Mouse (Mus musculus) cerebellum, adult 9-10 months (tissue): ENCODE data around the gene Zfp617.
"Not testable (repeated sequence)": the region's sequence is repeated elsewhere in the genome, so short reads cannot be mapped to it uniquely, and the experiment has no call there.

ENCODE experiments used
- DNase-seq: peaks from one replicate; pipeline ENCODE4 v3.0.0; 2022

Zfp617 gene

DNA sequence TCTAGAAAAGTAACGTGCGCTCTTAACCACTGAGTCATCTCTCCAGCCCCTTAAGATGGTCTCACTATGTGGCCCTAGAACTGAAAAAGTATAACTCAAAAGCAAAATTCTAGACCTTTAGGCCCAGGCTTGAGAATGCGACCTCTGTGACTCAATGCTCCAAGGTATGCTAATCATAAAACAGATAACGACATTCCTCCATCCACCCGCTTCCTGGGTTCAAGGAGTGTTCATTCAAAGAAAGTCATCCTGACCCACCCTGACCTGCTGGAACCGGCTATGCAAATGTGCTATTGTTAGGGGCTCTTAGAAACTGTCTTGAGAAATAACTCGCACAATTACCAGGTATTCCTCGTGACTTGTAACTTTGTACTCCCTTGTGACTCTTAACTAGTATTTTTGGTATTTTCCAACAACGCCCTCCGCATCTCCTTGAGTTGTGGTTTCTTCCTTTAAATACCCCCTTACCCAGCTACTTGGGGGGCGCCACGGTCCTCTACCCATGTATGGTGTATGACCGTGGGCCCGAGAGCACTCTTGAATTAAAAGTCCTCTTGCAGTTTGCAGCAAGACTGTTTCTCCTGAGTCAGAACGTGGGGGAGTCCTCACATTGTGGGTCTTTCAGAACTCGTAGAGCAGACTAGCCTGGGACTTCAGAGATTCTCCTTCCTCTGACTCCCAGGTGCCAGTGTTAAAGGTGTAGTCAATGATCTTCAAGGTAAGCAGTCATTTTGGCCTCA, 44.7 kb downstream of the Zfp617 start:
- not testable (repeated sequence) for DNase-seq

DNA sequence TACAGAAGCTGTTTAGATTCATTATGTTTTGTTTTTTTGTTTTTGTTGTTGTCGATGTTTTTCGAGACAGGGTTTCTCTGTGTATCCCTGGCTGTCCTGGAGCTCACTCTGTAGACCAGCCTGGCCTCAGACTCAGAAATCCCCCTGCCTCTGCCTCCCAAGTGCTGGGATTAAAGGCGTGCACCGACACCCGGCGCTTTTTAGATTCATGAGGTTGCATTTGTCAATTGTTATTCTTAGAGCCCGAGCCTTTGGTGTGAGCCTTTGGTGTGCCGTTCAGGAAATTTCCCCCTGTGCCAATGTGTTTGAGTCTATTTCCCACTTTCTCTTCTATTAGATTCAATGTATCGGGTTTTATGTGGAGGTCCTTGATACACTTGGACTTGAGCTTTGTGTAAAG, 46.2 kb downstream of the Zfp617 start:
- DNase-seq: no peak

DNA sequence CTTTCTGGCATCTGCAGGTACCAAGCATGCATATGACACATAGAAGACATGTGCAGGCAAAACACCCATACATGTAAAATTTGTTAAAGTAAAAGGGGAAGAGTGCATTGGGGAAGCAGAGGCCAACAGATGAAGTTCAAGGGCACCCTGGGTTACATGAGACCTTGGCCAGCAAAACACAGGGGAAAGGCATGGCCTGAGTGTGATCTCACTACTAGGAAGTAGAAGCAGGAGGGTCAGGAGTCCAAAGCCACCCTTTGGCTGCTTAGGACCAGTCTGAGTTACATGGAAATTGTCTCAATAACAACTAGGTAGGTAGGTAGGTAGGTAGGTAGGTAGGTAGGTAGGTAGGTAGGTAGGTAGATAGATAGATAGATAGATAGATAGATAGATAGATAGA, 52.0 kb downstream of the Zfp617 start:
- DNase-seq: no peak

DNA sequence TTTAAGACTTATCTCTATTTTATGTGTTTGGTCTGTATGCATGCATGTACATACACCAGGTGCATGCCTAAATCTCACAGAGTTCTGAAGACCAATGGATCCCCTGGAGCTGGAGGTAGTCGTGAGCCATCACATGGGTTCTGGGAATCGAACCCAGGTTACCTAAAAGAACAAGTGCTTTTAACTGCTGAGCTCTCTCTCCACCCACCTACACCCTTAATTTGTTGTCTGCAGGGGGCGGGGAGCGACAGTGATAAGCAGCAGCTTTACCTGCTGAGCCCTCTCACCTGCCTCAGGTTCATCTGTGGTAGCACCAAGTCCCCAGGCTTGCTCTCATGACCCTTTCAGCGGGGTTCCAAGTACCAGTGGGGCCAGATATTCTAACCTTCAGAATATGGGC, 53.4 kb downstream of the Zfp617 start:
- DNase-seq: no peak

DNA sequence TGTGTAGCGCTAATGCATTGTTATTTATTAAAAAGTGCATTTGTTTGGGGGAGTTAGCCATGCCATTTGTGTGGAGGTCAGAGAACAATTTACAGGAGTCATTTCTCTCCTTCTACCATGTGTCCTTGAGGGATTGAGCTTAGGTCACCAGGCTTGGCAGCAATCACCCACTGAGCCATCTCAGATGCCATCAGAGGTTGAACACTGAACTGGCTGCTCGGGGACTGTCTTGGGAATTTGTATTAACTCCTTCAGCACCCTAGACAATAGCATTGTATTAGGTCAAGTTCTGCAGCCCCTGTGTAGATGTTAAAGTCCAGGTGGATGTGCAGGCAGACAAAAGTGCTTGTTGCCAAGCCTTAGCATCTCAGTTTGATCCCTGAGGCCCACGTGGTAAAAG, 55.6 kb downstream of the Zfp617 start:
- no peak for DNase-seq

DNA sequence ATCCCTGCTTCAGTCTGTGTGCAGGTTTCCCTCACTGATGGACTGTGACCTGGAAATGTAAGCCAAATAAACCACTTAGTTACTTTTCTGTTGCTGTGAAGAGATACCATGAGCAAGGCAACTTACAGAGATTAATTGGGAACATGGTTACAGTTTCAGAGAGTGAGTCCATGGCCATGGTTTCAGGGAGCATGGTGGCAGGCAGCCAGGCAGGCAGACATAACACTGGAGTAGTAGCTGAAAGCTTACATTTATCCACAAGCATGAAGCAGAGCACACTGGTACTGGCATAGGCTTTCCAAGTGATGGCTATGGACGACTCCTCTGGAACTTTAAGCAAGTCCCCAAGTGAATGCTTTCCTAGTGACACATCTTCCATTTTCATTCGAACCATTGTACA, 56.7 kb downstream of the Zfp617 start:
- no peak for DNase-seq

DNA sequence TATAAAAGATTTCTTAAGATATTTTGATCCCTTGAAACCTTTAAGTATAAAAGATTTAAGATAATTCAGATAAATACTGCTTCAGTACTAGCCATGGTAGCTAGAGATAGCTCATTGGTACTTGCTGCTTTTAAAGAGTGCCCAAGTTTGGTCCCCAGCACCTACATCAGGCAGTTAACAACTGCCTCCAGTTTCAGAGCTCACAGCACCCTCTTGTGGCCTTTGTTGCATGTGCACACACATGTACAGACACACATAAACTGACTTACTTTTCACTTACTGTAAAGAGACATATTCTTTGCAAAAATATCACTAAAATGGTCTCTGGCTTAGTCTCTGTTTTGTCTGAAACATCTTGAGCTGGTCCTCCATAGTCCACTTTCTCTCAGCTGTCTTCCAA, 58.0 kb downstream of the Zfp617 start:
- no peak for DNase-seq

DNA sequence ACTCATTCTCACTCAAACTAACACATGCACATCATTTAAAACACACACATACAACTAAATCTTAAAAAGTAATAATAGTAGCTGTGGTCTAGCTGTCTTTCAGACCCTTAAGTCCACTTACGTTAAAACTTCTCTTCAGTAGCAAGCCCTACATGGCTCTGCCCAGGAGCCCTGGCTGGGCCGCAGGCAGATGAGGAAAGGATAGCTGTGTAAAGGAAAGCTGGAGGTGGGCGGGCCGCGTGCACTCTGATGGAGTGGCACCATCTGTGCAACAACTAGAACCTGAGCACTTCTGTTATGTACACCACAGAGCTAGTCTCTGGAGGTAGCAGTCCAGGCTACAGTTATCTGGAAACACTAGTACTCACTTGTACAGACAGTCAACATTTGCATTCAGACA, 58.8 kb downstream of the Zfp617 start:
- no peak for DNase-seq

DNA sequence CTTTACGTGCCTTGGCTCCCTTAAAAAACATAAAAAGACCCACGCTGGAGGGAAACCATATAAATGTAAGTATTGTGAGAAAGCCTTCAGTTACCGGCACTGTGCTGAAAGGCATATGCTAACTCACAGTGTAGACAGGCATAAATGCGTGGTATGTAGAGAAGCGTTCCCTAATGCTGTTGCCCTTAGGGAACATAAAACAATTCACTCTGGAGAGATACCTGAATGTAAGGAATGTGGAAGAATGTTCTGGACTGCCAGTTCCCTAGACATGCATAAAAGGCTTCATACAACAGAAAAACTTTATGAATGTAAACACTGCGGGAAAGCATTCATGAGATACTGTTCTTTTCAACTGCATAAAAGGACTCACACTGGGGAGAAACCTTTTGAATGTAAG, 59.7 kb downstream of the Zfp617 start:
- DNase-seq: no peak

DNA sequence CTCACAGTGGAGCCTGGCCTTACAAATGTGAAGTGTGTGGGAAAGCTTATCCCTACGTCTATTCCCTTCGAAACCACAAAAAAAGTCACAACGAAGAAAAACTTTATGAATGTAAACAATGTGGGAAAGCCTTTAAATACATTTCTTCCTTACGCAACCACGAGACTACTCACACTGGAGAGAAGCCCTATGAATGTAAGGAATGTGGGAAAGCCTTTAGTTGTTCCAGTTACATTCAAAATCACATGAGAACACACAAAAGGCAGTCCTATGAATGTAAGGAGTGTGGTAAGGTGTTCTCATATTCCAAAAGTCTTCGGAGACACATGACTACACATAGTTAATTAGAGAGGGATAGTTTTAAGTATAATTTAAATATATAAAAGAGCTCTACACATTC, 60.2 kb downstream of the Zfp617 start:
- DNase-seq: no peak

DNA sequence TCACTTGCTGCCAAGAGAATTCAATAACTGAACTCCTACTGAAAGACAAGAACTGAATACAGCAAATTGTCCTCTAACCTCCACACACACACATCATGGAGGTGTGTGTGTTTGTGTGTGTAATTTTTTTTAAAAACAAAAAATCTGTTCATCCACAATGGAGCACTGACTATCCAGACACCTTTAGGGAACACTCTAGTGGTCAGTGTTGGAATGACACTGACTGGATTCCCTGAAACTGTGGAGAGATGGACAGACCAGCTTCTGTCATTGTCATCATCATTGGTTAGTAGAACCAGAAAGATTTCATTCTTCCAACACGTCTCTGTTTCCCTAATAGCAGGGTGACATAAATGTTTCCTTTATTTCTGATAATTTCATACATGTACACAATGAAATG, 63.5 kb downstream of the Zfp617 start:
- peak; percentile 43 for DNase-seq

DNA sequence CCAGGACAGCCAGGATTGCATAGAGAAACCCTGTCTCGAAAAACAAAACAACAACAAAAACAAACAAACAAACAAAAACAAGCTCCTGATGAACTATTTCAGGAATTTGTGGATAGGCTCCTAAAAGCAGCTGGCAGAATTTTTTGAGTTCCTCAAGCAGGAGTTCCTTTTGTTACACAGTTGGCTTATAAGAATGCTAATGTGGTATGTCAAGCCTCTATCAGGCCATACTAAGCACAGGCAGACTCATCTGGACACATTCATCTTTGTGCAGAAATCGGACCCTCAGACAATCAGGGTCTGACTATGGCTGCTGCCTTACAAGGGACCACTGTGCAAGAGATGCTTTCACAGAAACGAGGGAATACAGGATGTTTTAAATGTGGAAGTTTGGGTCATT, 65.8 kb downstream of the Zfp617 start:
- DNase-seq: no peak

DNA sequence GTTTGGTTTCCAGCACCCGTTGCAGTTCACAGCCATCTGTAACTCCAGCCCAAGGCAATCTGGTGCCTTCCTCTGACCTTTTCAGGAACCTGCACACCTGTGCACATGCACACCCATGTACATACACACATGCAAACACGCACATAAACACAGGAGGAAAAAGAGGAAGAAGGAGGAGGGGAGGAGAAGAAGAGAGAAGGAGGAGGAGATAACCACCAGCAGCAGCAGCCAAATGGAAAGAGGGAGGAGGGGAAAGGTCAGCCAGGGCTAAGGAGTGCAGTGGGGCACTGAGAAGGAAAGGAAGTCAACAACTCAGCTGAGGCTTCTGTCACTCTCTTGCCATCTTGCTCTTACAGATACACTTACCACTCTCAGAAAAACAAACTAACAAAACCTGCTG, 72.6 kb downstream of the Zfp617 start:
- DNase-seq: no peak

DNA sequence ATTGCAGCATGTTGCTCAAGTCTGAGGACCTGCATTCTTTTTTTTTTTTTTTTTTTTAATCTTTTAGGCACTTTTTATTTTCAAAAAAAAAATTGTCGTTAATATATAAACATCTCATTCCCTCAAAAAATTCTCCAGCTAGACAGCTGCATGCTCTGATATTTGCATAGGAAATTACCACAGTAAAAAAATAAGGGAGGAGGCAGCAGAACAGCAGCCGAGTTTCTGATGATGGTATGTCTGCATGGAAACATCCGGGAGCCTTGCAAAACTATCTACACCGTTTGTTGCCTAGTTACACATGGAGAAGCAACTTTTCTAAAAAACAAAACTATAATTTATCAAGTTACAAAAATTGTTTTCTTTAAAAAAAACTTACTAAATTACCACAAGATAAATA, 73.0 kb downstream of the Zfp617 start:
- no peak for DNase-seq
